Mouse (Mus musculus) brain, embryonic 14.5 days (tissue): ENCODE results near the gene Hoxa13.

ENCODE experiments used
- CTCF ChIP-seq: fragments of 200-500 bp; IDR thresholded peaks from 2 replicates; pipeline ENCODE4 v1.5.1; 2012; ENCODE audit warnings: inconsistent platforms, mild to moderate bottlenecking, moderate library complexity, borderline replicate concordance; ENCODE audit not compliant: insufficient read depth, insufficient read length; ENCODE audit errors: extremely low read depth
- POLR2A ChIP-seq: fragments of 200-500 bp; IDR thresholded peaks from 2 replicates; pipeline ENCODE4 v1.6.1; 2012; ENCODE audit warnings: mild to moderate bottlenecking, inconsistent platforms, borderline replicate concordance; ENCODE audit not compliant: poor library complexity, insufficient read depth, insufficient read length, severe bottlenecking; ENCODE audit errors: extremely low read depth

DNA sequence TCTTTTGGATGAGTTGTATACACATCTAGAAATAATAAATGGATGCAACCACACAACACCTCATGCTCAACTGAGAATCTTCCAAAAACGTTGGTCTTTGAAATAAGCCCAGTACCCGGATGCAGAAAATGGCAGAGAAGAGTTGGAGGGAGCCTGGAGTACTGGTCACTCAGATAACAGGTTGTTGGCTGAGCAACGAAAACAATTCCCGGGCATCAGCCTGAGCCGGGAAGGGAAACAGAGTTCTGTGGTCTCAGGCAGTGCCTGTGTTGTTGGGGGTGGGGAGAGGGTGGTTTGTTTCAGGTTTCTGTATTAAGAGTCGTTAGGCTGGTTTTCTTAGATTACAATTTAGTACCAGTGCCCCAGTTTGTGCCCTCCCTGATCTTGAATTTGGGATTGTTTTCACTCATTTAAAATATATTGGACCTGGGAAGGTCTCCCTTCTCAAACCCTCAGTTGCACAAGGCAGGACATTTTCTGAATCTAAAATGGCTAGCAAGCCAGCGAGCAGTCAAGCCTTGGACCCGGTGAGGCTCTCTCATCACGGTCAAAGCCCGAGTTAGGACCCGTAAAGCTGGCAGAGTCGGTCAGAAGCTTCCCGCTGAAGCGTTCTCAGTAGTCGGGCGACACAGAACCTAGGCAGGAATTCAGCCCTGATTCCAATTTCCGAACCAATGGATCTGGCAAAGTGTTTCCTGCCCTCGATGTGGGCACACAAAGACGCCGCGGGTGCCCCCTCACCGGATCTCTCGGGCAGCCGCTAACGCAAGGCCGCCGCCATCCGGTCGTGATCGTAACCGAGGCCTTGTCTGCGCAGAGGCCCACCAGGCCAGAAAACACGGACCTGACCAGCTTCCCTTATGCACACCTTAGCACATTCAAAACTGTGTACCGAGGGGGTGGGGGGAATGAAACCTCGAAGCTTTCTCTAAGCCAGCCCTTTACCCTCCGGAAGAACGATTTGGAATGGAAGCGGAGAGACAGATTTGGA lies 31.9 kb downstream of the Hoxa13 start:
- TF ChIP-seq CTCF (no peak), POLR2A (no peak)
